Mouse (Mus musculus): ENCODE measurements around the gene Cryzl1. TPM values are rescaled to one million over a fixed set of nuclear protein-coding genes. Genes with fewer than 3 reads are reported as not detected.
"Not testable (repeated sequence)": the region's sequence is repeated elsewhere in the genome, so short reads cannot be mapped to it uniquely, and the experiment has no call there.

The Cryzl1 gene
- total RNA-seq, 2 experiments from 2014 or later, result 43.5 to 65.5 TPM

DNA sequence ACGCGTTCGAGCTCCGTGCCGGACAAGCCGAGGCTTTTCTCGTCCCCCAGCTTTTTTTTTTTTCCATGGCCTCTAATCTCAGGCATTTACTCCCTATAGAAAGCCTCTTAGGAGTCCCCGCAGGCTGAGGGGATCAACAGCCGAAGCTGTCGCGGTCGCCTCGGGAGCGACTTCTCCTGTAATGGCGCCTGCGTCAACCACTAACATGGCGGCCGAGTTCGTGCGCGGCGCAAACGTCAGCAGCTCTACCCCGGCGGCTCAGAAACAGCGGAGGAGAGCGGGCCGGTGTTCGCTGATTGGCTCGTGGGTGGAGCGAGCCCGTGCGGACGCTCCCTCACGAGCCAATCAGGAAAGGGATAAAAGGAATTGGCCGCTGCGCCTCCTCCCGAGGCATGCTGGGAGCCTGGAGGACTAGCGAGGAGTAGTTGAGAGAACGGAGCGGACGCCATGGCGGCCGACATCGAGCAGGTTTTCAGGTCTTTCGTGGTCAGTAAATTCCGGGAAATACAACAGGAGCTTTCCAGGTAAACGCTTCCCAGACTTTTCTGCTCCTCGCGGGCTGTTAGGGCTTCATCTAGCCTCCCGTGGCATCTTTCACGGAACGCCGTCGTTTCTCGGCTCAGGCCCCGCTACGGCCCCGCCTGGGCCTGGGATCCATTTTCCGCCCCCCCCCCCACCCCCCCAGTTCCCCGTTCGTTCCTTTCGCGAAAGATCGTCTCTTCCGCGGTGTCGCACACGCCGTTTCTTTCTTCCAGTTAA lies 81.1 kb downstream of the Cryzl1 start, which contains the start of gene Son:
Gene Son, plus strand, starts transcription at position 46 of the 759 bp plus-strand sequence.
- ATAC-seq (replicated peaks; ENCODE audit: poor library complexity, severe bottlenecking), result peak; percentile 80

DNA sequence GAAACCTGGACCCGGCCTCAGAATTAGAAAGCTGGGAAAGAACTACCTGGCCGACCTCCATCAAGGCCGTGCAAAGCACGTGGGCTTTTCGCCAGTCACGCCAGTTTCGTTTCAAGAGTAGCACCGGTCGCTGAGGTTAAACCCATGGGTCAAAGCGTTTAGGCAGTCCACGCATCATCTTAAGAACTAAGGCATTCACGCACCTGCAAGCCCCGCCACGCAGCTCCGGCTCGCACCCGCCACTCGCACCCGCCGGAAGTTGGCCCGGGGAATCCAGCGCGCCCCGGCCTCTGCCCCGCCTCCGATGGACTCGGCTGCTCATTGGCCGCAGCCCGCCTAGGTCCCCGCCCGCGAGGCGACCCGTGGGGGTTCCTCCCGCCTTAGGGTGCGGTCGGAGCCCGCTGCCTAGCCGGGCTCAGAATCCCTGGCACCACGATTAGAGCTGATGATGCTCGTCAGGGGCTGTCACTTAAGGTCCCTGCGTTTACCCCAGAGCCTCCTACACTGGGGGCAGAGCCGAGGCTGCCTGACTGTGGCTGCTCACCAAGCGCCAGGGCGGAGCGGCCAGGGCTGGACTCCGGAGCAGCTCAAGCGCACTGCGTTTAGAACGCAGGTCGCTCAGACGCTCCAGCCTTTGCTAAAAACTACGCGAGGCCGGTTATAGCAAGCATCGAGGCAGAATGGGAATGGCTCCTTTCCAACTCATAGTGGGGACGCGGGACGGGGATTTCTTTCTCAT lies 81.9 kb downstream of the Cryzl1 start, which contains the start of gene Gart:
Gene Gart, minus strand, starts transcription at position 272 of the 739 bp plus-strand sequence.
- peak; percentile 81 for ATAC-seq (replicated peaks; ENCODE audit: poor library complexity, severe bottlenecking)

DNA sequence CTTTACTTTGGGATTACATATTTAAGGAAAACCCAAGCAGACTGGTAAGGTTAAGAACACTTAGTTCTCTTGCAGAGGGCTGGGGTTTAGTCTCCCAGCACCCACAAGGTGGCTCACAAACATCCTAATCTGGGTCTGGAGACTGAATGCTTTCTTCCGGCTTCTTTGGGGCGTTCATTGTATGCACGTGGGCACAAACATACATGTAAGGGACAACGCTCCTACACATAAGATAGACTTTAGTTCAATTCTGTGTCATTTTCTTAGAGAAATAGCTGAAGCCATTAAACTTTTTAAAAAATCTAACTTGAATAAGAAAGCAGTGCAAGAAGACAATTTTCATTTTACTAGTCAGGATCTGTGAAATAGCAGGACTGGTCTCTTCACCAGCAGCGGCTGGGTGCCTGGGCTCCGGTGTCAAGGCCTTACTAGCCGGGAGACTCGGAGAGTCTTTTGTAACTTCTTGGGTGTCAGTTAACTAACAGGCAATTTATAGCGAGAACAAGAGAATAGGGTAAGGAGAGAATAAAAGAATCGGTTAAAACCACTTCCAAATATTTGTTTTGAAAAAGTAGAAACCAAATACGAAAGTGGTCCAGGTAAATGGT lies 82.7 kb downstream of the Cryzl1 start:
- no peak for ATAC-seq (replicated peaks; ENCODE audit: poor library complexity, severe bottlenecking)

DNA sequence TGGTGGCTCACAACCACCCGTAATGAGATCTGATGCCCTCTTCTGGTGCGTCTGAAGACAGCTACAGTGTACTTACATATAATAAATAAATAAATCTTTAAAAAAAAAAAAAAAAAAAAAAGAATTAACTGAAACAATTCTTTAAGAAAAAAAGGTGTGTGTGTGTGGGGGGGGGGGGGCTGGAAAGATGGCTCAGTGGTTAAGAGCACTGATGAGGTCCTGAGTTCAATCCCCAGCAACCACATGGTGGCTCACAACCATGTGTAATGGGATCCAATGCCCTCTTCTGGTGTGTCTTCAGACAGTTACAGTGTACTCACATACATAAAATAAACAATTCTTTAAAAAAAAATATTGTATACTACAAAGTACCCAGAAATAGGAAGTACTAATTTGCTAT lies 83.4 kb downstream of the Cryzl1 start:
- ATAC-seq (replicated peaks; ENCODE audit: poor library complexity, severe bottlenecking), result not testable (repeated sequence)

DNA sequence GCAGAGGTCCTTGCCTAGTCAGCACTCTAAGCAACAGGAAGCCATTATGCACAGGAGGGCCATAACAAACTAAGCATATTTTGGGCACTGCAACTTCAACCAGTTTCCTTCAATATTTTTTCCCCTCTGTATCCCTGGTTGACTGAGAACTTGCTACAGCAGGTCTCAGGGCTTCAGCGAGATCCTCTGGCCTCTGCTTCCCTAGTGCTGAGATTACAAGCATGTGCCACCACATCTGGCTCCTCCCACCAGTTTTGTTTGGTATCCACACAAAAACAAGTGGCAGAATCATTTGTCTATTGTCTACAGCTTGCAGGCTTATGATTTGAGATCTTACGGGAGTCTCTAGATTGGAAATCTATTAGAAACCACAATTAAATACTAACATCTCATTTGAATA lies 83.9 kb downstream of the Cryzl1 start:
- ATAC-seq (replicated peaks; ENCODE audit: poor library complexity, severe bottlenecking), result no peak

DNA sequence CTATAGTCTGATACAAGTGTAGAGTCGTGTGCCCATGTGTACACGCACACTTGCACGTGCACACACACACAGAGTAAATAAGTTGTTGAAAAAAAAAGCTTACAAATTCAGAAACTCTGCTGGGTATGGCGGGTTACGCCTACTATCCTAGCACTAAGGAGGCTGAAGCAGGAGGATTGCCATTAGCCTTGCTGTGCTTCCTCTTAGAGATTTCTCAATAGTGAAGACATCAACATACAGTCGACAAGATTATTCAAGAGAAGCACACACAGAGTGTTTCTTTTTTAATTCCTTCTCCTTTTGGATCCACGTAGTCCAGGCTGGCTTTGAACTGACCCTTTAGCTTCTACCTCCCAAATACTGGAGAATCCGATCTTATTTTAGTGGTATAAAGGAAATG lies 88.6 kb downstream of the Cryzl1 start:
- ATAC-seq (replicated peaks; ENCODE audit: poor library complexity, severe bottlenecking), result peak; percentile 71

DNA sequence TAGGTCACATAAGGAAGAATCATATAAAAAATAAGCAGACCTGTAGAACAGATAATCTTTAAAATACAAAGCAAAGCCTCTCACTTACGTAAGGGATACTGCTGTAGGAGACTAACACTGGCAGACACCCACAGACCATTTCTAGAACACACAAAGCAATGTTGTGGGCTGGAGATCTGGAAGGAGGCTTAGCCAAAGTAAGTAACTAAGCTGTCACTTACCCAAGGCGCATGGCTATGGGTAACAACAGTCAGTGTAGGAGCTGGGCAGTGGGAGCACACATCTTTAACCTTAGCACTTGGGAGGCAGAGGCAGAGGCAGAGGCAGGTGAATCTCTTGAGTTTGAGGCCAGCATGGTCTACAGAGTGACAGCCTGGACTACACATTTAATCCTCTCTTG lies 89.1 kb downstream of the Cryzl1 start:
- ATAC-seq (replicated peaks; ENCODE audit: poor library complexity, severe bottlenecking), result no peak

Other genes starting within 250 kb of the Cryzl1 start
- gene Ifnar1, start 243.7 kb downstream of the Cryzl1 start, total RNA-seq (2014; fragmentation: Nextera tagmentation), result 32.3 and 42.5 TPM in 2 replicates
- gene Ifnar1, start 243.7 kb downstream of the Cryzl1 start, total RNA-seq (2017), result 33.3 and 35.6 TPM in 2 replicates
- gene Ifngr2, start 181.9 kb downstream of the Cryzl1 start, total RNA-seq (2014; fragmentation: Nextera tagmentation), result 29.2 TPM in 2 replicates
- gene Ifngr2, start 181.9 kb downstream of the Cryzl1 start, total RNA-seq (2017), result 12.8 and 13.0 TPM in 2 replicates
- gene Tmem50b, start 131.2 kb downstream of the Cryzl1 start, total RNA-seq (2014; fragmentation: Nextera tagmentation), result 56.8 and 64.9 TPM in 2 replicates
- 38.5 and 41.1 TPM in 2 replicates for gene Tmem50b, start 131.2 kb downstream of the Cryzl1 start, total RNA-seq (2017)
- 2.4 and 2.8 TPM in 2 replicates for gene Dnajc28, start 109.9 kb downstream of the Cryzl1 start, total RNA-seq (2014; fragmentation: Nextera tagmentation)
- 6.1 and 9.2 TPM in 2 replicates for gene Dnajc28, start 109.9 kb downstream of the Cryzl1 start, total RNA-seq (2017)
- gene Gart, start 82.0 kb downstream of the Cryzl1 start, total RNA-seq (2014; fragmentation: Nextera tagmentation), result 169 and 244 TPM in 2 replicates
- 443 and 453 TPM in 2 replicates for gene Gart, start 82.0 kb downstream of the Cryzl1 start, total RNA-seq (2017)
- gene Son, start 81.5 kb downstream of the Cryzl1 start, total RNA-seq (2014; fragmentation: Nextera tagmentation), result 326 and 356 TPM in 2 replicates
- 242 and 285 TPM in 2 replicates for gene Son, start 81.5 kb downstream of the Cryzl1 start, total RNA-seq (2017)
- 13.1 and 23.0 TPM in 2 replicates for gene Donson, start 40.2 kb downstream of the Cryzl1 start, total RNA-seq (2014; fragmentation: Nextera tagmentation)
- 20.8 and 32.8 TPM in 2 replicates for gene Donson, start 40.2 kb downstream of the Cryzl1 start, total RNA-seq (2017)
- 9.3 and 10.7 TPM in 2 replicates for gene Itsn1, start 306 bp upstream of the Cryzl1 start, total RNA-seq (2014; fragmentation: Nextera tagmentation)
- 5.0 and 7.0 TPM in 2 replicates for gene Itsn1, start 306 bp upstream of the Cryzl1 start, total RNA-seq (2017)